Mouse (Mus musculus) embryonic fibroblast, embryonic 13.5 days (primary cell): ENCODE data around the gene Lrrc4. TPM values are rescaled to one million over a fixed set of nuclear protein-coding genes. Genes with fewer than 3 reads are reported as not detected.

Experiments
- H3K27ac ChIP-seq: 2 replicates; pipeline ENCODE4 v1.5.1; 2012; ENCODE audit warnings: low read length, control low read depth, inconsistent platforms; ENCODE audit not compliant: insufficient read depth
- H3K4me1 ChIP-seq: 2 replicates; pipeline ENCODE4 v1.6.1; 2011; ENCODE audit warnings: low read length; ENCODE audit not compliant: control insufficient read depth, insufficient read depth
- H3K4me3 ChIP-seq: 2 replicates; pipeline ENCODE4 v1.5.1; 2011; ENCODE audit warnings: mild to moderate bottlenecking, control low read depth, low read length; ENCODE audit not compliant: insufficient read depth
- CTCF ChIP-seq: IDR thresholded peaks from 2 replicates; pipeline ENCODE4 v1.5.1; 2011; ENCODE audit warnings: mild to moderate bottlenecking, control low read depth, low read length, moderate library complexity, borderline replicate concordance; ENCODE audit not compliant: insufficient read depth
- POLR2A ChIP-seq: IDR thresholded peaks from 2 replicates; pipeline ENCODE4 v1.6.1; 2011; ENCODE audit warnings: low read depth, mild to moderate bottlenecking, control low read depth, low read length, moderate library complexity
- polyA plus RNA-seq: library from polyadenylated mRNA; stranded (reverse); fragments of >200 nt; gene quantifications from 2 replicates; pipeline ENCODE4 v1.2.4, GENCODE M21; 2011; ENCODE audit warnings: low read depth; ENCODE audit not compliant: missing spikeins, insufficient read length

Gene Lrrc4
- polyA plus RNA-seq, 1 experiment, result 0.37 TPM

- Histone ChIP-seq H3K27ac (no peak overlapping the region), H3K4me3 (no peak overlapping the region), H3K4me1 (no peaks in the 10 kb centered on the region; the same call in 1 of the 2 replicates)
- TF ChIP-seq POLR2A, result no peak
- TF ChIP-seq CTCF, result no peak
These were observed 94.9 kb downstream of the Lrrc4 start for GRCm38 (mm10) chr6:28736665-28737064.

- no peak for TF ChIP-seq CTCF
- TF ChIP-seq POLR2A, result no peak
- H3K27ac ChIP-seq, result no peak overlapping the region
- no peak overlapping the region for H3K4me3 ChIP-seq
- no peaks in the 10 kb centered on the region; the same call in 1 of the 2 replicates for H3K4me1 ChIP-seq
These were observed 96.4 kb downstream of the Lrrc4 start for GRCm38 (mm10) chr6:28735116-28735515.

- Histone ChIP-seq H3K27ac (no peak overlapping the region), H3K4me1 (no peaks in the 10 kb centered on the region; the same call in 1 of the 2 replicates), H3K4me3 (no peak overlapping the region)
- TF ChIP-seq CTCF, result no peak
These were observed 97.5 kb downstream of the Lrrc4 start for GRCm38 (mm10) chr6:28733884-28734647.

GRCm38 (mm10) chr6:28731246-28731645 is 100.3 kb downstream of the Lrrc4 start:
- H3K4me1 ChIP-seq, result no peaks in the 10 kb centered on the region; the same call in 1 of the 2 replicates
- no peak overlapping the region for H3K4me3 ChIP-seq
- TF ChIP-seq POLR2A (no peak), CTCF (no peak)
- H3K27ac ChIP-seq, result no peak overlapping the region

GRCm38 (mm10) chr6:28729649-28730048 is 101.9 kb downstream of the Lrrc4 start:
- Histone ChIP-seq H3K4me1 (no peaks in the 10 kb centered on the region; the same call in 1 of the 2 replicates), H3K27ac (no peak overlapping the region), H3K4me3 (no peak overlapping the region)
- no peak for TF ChIP-seq CTCF
- no peak for TF ChIP-seq POLR2A

- H3K4me3 ChIP-seq, result no peak overlapping the region
- TF ChIP-seq POLR2A, result no peak
- TF ChIP-seq CTCF, result no peak
- H3K27ac ChIP-seq, result no peak overlapping the region; the same call in 1 of the 2 replicates
- H3K4me1 ChIP-seq, result no peaks in the 10 kb centered on the region; the same call in 1 of the 2 replicates
These were observed 102.3 kb downstream of the Lrrc4 start for GRCm38 (mm10) chr6:28729236-28729635.

- TF ChIP-seq POLR2A, result no peak
- TF ChIP-seq CTCF, result no peak
- no peaks in the 10 kb centered on the region for H3K4me1 ChIP-seq
- H3K27ac ChIP-seq, result no peak overlapping the region
- H3K4me3 ChIP-seq, result no peak overlapping the region
These were observed 106.8 kb downstream of the Lrrc4 start for GRCm38 (mm10) chr6:28724776-28725175.

GRCm38 (mm10) chr6:28723059-28723458 is 108.5 kb downstream of the Lrrc4 start:
- Histone ChIP-seq H3K4me3 (no peak overlapping the region), H3K4me1 (no peaks in the 10 kb centered on the region), H3K27ac (no peak overlapping the region)
- TF ChIP-seq CTCF (no peak), POLR2A (no peak)

- no peak for TF ChIP-seq CTCF
- TF ChIP-seq POLR2A, result no peak
- H3K4me1 ChIP-seq, result no peaks in the 10 kb centered on the region
- H3K27ac ChIP-seq, result no peak overlapping the region
- H3K4me3 ChIP-seq, result no peak overlapping the region
These were observed 111.0 kb downstream of the Lrrc4 start for GRCm38 (mm10) chr6:28720391-28721171.

- H3K4me1 ChIP-seq, result no peaks in the 10 kb centered on the region
- TF ChIP-seq CTCF (no peak), POLR2A (no peak)
- H3K4me3 ChIP-seq, result no peak overlapping the region
- H3K27ac ChIP-seq, result no peak overlapping the region
These were observed 113.7 kb downstream of the Lrrc4 start for GRCm38 (mm10) chr6:28717845-28718237.
